Mouse (Mus musculus): Measurements from ENCODE around the gene Zfp609.

The Zfp609 gene

GRCm38 (mm10) chr9:65827344-65828015 lies at the start of gene Zfp609:
Gene Zfp609 (minus strand): TSS chr9:65827564.
- peak; percentile 83 to 90 for DNase-seq (ENCODE audit: low read depth in 2 of 2, low spot score in 2 of 2)

- no peak for DNase-seq (ENCODE audit: low read depth in 2 of 2, low spot score in 2 of 2)
Measured at GRCm38 (mm10) chr9:65859656-65860055, 32.3 kb upstream of the Zfp609 start.

GRCm38 (mm10) chr9:65850203-65850602 lies 22.8 kb upstream of the Zfp609 start:
- DNase-seq (ENCODE audit: low read depth in 2 of 2, low spot score in 2 of 2), result no peak

DNA sequence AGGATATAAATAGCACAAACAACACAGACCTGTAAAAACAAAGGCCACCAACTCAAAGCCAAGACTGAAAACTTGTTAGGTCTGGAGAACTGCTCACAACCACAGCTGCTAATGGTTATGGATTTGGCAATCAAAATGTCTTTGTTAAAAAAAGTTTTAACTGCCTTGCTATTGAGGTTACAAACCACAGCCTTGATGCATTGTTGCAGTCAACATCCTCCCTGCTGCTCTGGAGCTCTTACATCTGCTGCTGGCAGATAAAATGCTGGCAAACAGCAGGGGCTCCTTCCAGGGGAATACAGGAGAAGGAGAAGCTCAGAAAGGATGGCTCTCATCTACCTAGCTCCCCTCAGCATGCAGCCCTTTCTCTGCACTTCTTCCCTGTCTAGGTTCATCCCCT lies 20.8 kb upstream of the Zfp609 start:
- no peak for DNase-seq (ENCODE audit: low read depth in 2 of 2, low spot score in 2 of 2)

DNA sequence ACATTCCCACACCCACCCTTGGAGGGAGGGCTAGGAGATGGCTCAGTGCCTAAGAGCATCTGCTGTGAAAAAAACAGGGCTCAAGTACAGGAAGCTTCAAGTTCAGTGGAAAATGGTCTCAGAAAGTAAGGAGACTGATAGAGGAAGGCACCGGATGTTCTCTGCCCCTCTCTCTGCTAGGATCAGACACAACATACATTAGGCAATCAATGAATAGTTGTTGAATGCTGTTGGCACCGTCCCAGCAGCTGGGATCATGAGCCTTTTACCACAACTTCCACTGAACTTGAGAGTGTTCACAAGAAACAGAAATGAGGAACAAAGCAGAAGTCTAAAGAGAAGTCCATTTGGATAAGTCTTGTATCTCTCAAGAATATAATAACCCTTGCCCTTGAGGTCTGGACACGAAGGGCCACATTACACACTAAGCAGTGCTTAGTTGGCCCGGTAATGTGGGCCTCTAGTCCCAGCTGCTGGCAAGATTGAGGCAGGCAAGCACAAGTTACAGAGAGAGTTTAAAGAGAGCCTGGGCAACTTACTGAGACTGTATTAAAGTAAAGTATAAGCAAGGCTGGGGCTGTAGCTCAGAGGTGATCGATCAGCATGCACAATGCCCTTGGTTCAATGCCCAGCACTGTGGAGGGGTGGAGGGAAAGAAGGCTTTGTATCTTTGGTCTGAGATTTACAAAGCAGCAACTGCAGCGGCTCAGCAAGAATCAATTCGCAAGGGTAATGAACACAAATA lies 17.2 kb upstream of the Zfp609 start:
- no peak for DNase-seq (ENCODE audit: low read depth in 2 of 2, low spot score in 2 of 2)

GRCm38 (mm10) chr9:65839841-65840240 lies 12.5 kb upstream of the Zfp609 start:
- DNase-seq (ENCODE audit: low read depth in 2 of 2, low spot score in 2 of 2), result no peak

DNA sequence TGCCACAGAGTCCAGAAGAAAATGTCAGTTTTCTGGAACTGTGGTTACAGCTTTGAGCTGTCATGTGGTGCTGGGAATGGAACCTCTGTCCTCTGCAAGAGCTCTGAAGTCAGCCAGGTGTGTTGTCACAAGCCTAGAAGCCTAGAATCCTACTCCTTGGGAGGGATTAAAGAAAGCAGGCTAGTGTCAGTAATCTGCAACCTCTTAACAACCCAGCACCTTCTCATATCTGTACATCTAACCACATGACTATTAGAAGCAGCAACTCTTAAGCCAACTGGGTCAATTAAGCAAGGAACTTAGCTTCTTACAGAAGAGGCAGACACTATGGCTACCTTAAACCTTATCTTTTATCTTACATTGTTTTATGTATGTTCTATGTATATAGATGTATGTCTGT lies 9.6 kb upstream of the Zfp609 start:
- no peak for DNase-seq (ENCODE audit: low read depth in 2 of 2, low spot score in 2 of 2)

- no peak for DNase-seq (ENCODE audit: low read depth in 2 of 2, low spot score in 2 of 2)
Measured at GRCm38 (mm10) chr9:65834628-65835354, 7.4 kb upstream of the Zfp609 start.

DNA sequence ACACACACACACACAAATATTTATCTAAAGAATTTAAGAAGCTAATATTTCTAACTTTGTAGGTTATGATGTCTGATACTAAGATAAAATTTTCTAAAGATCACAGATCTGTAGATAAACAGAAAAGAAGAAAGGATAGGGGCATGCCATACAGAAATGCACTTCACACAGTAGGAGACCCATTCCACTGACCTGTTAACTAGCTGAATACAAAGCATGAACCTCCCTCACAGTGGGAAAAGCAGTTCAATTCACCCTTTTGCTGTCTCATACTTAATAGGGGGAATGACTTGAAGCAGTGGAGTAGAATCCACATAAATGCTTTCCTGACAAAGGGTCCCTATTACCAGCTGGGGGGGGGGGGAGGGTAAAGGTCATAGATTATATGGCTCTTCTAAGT lies 6.3 kb upstream of the Zfp609 start:
- DNase-seq (ENCODE audit: low read depth in 2 of 2, low spot score in 2 of 2), result no peak

- no peak for DNase-seq (ENCODE audit: low read depth in 2 of 2, low spot score in 2 of 2)
Measured at GRCm38 (mm10) chr9:65833230-65833629, 5.9 kb upstream of the Zfp609 start.

- no peak for DNase-seq (ENCODE audit: low read depth in 2 of 2, low spot score in 2 of 2)
Measured at GRCm38 (mm10) chr9:65832041-65832440, 4.7 kb upstream of the Zfp609 start.

DNA sequence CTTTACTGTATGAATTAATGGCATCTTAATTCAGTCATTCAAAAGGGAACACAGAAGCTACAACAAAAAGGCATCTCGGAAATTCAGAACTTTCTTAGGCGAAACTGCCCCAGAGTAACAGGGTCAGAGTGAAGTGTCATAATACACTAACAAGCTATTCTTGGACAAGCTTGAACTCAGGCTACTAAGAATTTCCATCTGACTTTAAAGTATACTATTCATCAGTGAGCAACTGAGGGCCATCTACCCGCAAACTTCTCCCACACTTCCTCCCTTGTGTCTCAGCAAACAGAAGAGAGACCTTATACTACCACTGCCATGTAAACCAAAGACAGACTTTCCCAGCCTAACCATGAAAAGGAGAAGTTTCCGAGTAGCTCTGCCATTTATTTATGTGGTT lies 3.8 kb upstream of the Zfp609 start:
- DNase-seq (ENCODE audit: low read depth in 2 of 2, low spot score in 2 of 2), result no peak

- DNase-seq (ENCODE audit: low read depth in 2 of 2, low spot score in 2 of 2), result no peak
Measured at GRCm38 (mm10) chr9:65830255-65830654, 2.9 kb upstream of the Zfp609 start.

GRCm38 (mm10) chr9:65829410-65829809 lies 2.0 kb upstream of the Zfp609 start:
- peak in 1 of 2 experiments; percentile 35 for DNase-seq (ENCODE audit: low read depth in 2 of 2, low spot score in 2 of 2)

DNA sequence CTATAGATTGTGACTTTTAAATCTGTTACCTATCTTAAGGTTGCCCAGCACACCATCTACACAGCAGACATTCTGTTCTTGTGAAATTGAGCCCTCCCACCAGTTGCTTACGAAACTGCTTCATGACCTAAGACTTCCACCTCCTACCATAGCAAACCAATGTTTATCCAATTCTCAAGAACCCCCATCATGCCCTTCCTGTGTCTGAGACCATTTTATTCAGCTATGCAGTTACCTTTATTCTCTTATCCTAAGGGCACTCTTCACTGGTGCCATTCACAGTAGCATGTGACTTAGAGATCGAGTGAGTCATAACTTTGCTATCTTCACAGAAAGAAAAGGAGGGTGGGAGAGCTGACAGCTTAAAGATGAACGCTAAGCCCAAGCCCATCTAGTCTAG lies 1.1 kb upstream of the Zfp609 start:
- peak in 1 of 2 experiments; percentile 2 for DNase-seq (ENCODE audit: low read depth in 2 of 2, low spot score in 2 of 2)

GRCm38 (mm10) chr9:65828016-65828403 lies 646 bp upstream of the Zfp609 start:
- no peak for DNase-seq (ENCODE audit: low read depth in 2 of 2, low spot score in 2 of 2)

GRCm38 (mm10) chr9:65826588-65827343 lies 598 bp downstream of the Zfp609 start:
- peak in 1 of 2 experiments; percentile 34 for DNase-seq (ENCODE audit: low read depth in 2 of 2, low spot score in 2 of 2)

- DNase-seq (ENCODE audit: low read depth in 2 of 2, low spot score in 2 of 2), result peak in 1 of 2 experiments; percentile 6
Measured at GRCm38 (mm10) chr9:65826226-65826587, 1.2 kb downstream of the Zfp609 start.

GRCm38 (mm10) chr9:65823716-65824462 lies 3.5 kb downstream of the Zfp609 start:
- no peak for DNase-seq (ENCODE audit: low read depth in 2 of 2, low spot score in 2 of 2)

DNA sequence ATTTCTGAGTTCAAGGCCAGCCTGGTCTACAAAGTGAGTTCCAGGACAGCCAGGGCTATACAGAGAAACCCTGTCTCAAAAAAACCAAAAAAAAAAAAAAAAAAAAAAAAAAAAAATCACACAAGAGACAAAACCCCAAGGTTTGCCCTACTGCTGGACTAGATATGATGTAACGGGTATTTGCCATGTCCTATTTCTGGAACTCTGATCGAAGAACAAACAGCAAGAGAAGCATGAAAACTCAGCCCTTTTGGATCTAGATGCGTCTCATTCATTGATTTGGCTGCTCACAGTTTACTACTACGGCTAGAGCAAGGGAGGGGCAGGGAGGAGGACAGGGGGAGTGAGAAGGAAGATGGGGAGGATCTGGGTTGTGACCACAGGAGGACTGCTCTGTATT lies 5.4 kb downstream of the Zfp609 start:
- DNase-seq (ENCODE audit: low read depth in 2 of 2, low spot score in 2 of 2), result no peak

GRCm38 (mm10) chr9:65820301-65820700 lies 7.1 kb downstream of the Zfp609 start:
- no peak for DNase-seq (ENCODE audit: low read depth in 2 of 2, low spot score in 2 of 2)
